Mouse (Mus musculus) hematopoietic stem cell, adult 5-6 weeks (primary cell): ENCODE measurements around the gene Crybg3. TPM values are rescaled to one million over a fixed set of nuclear protein-coding genes. Genes with fewer than 3 reads are reported as not detected.

Experiments
- ATAC-seq, 2 experiments: fragments of 125-278 bp in 1 of 2; replicated peaks in 1 of 2; 2 replicates each; pipeline ENCODE4 v1.8.0; 2016 to 2017; ENCODE audit warnings: inconsistent platforms in 2 of 2, mild to moderate bottlenecking in 2 of 2, moderate number of reproducible peaks in 2 of 2, low read depth in 1 of 2, moderate TSS enrichment in 1 of 2; ENCODE audit not compliant: low FRiP score in 2 of 2, poor library complexity in 2 of 2, severe bottlenecking in 2 of 2, insufficient read depth in 1 of 2, low TSS enrichment in 1 of 2
- total RNA-seq: library from RNA; stranded (forward); fragments of 172-1452, 232-1000 nt; gene quantifications from 2 replicates; pipeline ENCODE4 v1.2.3, GENCODE M21; 2017

Crybg3 gene
- total RNA-seq, 1 experiment from 2014 or later, result 21.4 TPM

GRCm38 (mm10) chr16:59586911-59587310 lies 13.9 kb downstream of the Crybg3 start:
- no peak for ATAC-seq

GRCm38 (mm10) chr16:59586276-59586675 lies 14.5 kb downstream of the Crybg3 start:
- ATAC-seq, result no peak

- ATAC-seq, result no peak
Observed at GRCm38 (mm10) chr16:59585706-59586244, 15.0 kb downstream of the Crybg3 start.

GRCm38 (mm10) chr16:59583515-59583914 lies 17.3 kb downstream of the Crybg3 start:
- ATAC-seq, result no peak

- peak; percentile 81 to 92; a peak in 3 of 4 replicates for ATAC-seq
Observed at GRCm38 (mm10) chr16:59579237-59579636, 21.5 kb downstream of the Crybg3 start.

- no peak for ATAC-seq
Observed at GRCm38 (mm10) chr16:59573961-59574360, 26.8 kb downstream of the Crybg3 start.

GRCm38 (mm10) chr16:59572685-59573084 lies 28.1 kb downstream of the Crybg3 start:
- ATAC-seq, result no peak

- ATAC-seq, result no peak
Observed at GRCm38 (mm10) chr16:59570807-59571206, 30.0 kb downstream of the Crybg3 start.

- ATAC-seq, result no peak
Observed at GRCm38 (mm10) chr16:59569837-59570236, 30.9 kb downstream of the Crybg3 start.

- 0 out of 4 replicates have a peak, but pooled peaks of 1 of the 2 experiments have one; percentile 67 for ATAC-seq
Observed at GRCm38 (mm10) chr16:59567721-59568381, 32.9 kb downstream of the Crybg3 start.

GRCm38 (mm10) chr16:59566437-59566836 lies 34.3 kb downstream of the Crybg3 start:
- no peak for ATAC-seq

GRCm38 (mm10) chr16:59565631-59566030 lies 35.1 kb downstream of the Crybg3 start:
- no peak for ATAC-seq

- ATAC-seq, result no peak
Observed at GRCm38 (mm10) chr16:59564025-59564424, 36.8 kb downstream of the Crybg3 start.

- no peak for ATAC-seq
Observed at GRCm38 (mm10) chr16:59559300-59560200, 41.2 kb downstream of the Crybg3 start.

- ATAC-seq, result no peak
Observed at GRCm38 (mm10) chr16:59558916-59559299, 41.9 kb downstream of the Crybg3 start.

- no peak for ATAC-seq
Observed at GRCm38 (mm10) chr16:59553490-59554161, 47.2 kb downstream of the Crybg3 start.

- ATAC-seq, result no peak
Observed at GRCm38 (mm10) chr16:59551507-59551906, 49.3 kb downstream of the Crybg3 start.

- ATAC-seq, result no peak
Observed at GRCm38 (mm10) chr16:59549631-59550030, 51.1 kb downstream of the Crybg3 start.
